Mouse (Mus musculus) macrophage (primary cell): ENCODE data around the gene Pcca. TPM values are rescaled to one million over a fixed set of nuclear protein-coding genes. Genes with fewer than 3 reads are reported as not detected.

ENCODE experiments used
- H3K27ac ChIP-seq: fragments of 350-480 bp; formaldehyde crosslinking; 2 replicates; pipeline ENCODE4 v1.9.0; 2021
- H3K36me3 ChIP-seq: fragments of 350-480 bp; formaldehyde crosslinking; 2 replicates; pipeline ENCODE4 v1.9.0; 2021; ENCODE audit errors: inconsistent target
- H3K4me3 ChIP-seq: fragments of 350-480 bp; formaldehyde crosslinking; 2 replicates; pipeline ENCODE4 v1.9.0; 2021; ENCODE audit errors: inconsistent target
- H3K79me2 ChIP-seq: fragments of 350-480 bp; formaldehyde crosslinking; 2 replicates; pipeline ENCODE4 v1.9.0; 2021; ENCODE audit errors: inconsistent target
- WGBS: methylation state at CpG from one replicate; pipeline ENCODE4 v1.1.7; 2026; ENCODE audit warnings: inconsistent platforms; ENCODE audit not compliant: missing documents; 5-methylcytosine and 5-hydroxymethylcytosine counted together
- polyA plus RNA-seq: library from polyadenylated mRNA; stranded (reverse); fragments of 250-400 nt; gene quantifications from 3 replicates; pipeline ENCODE4 v1.2.4, GENCODE M21; 2018; ENCODE audit warnings: inconsistent platforms

The Pcca gene
- polyA plus RNA-seq, 1 experiment from 2014 or later: 29.6 TPM

DNA sequence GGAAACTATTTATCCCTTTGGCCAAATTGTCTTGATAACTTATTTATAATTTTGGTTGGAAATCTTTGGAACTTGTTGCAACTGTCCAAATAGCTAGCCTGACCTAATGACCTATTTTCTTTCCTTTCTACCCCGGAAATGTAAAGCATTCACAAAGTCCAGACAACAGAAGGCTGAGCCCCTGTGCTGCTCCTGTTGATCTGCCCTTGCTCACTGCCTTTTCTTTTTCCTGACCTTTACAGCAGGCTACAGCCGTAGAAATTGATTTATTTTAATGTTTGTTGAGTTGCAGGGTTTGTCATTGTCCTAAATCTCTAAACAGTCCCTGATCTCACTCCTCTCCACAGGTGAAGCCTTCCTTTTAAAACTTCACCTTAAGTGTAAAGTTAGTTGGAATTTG, 231.8 kb downstream of the Pcca start:
- no peak overlapping the region for H3K4me3 ChIP-seq
- H3K27ac ChIP-seq: no peak overlapping the region
- no peaks in the 10 kb centered on the region for H3K79me2 ChIP-seq
- 77% methylated on average over 2 of the region's 2 CpGs for WGBS
- H3K36me3 ChIP-seq: no peaks in the 10 kb centered on the region

DNA sequence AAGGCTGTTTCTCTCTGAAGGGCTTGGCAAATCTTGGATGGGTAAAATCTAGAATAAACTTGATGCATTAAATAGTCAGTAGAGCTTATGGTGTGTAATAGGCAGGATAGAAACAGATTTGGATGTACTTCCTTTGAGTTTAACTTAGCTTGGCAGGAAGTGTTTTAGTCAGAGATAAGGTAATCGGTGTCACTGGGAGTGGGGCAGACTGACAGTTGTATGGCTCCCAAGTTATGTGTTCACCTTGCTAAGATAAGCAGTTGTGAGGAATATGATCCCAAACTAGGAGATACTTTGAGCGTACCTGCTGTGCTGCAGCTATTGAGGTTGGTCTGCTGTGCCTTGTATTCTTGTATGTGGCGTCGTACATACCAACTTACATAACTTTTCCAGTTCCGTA, 232.3 kb downstream of the Pcca start:
- Histone ChIP-seq H3K4me3 (no peak overlapping the region), H3K27ac (no peak overlapping the region), H3K36me3 (no peaks in the 10 kb centered on the region), H3K79me2 (no peaks in the 10 kb centered on the region)
- WGBS: 86% methylated on average over 5 of the region's 5 CpGs

DNA sequence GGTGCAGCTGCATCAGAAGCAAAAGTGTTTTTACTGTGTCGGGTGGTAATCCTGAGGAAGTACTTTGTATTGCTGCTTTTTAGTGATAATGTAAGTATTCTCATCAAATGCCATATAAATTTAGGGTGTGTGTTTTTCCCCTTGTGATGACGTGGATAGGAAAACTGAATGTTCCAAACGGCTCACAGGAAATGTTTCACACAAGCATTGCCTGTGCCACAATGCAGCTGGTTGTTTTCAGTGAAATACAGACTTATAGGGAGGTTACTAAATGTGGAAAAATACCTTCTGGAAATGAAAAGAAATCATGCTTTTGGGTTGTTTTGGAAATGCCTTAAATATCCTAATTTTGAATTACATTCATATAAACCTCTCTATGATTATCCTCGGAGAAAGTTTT, 250.6 kb downstream of the Pcca start:
- H3K27ac ChIP-seq: no peak overlapping the region
- H3K4me3 ChIP-seq: no peak overlapping the region
- H3K36me3 ChIP-seq: no peaks in the 10 kb centered on the region
- 53% methylated on average over 4 of the region's 4 CpGs for WGBS
- H3K79me2 ChIP-seq: no peaks in the 10 kb centered on the region

DNA sequence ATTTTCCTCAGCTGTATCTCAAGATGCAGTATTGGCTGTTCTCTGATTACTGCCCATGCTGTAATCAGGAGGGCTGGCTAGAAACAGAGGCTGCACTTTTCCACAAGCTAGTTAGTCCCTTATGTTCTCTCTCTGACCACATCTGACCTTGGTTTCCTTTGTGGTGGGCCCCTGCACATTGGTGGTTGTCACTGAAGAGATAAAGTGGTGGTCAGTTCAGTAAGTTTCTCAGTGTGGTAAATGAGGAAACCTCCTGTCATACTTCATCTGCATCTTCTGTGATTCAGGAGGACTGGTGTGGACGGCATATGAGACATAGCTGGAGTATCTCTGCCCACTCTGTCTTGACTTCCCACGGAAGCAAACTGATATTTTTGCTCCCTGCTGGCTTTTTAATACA, 254.1 kb downstream of the Pcca start:
- Histone ChIP-seq H3K27ac (no peak overlapping the region), H3K4me3 (no peak overlapping the region), H3K79me2 (no peaks in the 10 kb centered on the region), H3K36me3 (no peaks in the 10 kb centered on the region)
- 32% methylated on average over 2 of the region's 2 CpGs for WGBS

DNA sequence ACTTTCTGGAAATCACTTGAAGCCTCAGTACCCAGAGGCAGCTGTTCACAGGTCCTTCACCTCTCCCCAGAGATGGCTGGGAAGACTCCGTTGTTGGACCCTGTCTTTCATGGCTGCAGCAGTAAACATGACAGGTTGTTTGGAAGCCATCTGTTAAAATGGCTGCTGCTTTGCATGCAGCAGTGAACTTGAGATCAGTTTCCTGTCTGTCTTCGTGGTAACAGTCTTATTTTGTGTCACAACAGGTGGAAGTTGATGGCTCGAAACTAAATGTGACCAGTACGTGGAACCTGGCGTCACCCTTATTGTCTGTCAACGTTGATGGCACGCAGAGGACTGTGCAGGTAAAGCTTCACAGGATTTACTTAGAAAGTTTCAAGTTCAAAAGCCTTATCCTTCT, 256.0 kb downstream of the Pcca start:
- Histone ChIP-seq H3K36me3 (no peaks in the 10 kb centered on the region), H3K79me2 (no peaks in the 10 kb centered on the region), H3K27ac (no peak overlapping the region), H3K4me3 (no peak overlapping the region)
- 81% methylated on average over 7 of the region's 7 CpGs for WGBS

DNA sequence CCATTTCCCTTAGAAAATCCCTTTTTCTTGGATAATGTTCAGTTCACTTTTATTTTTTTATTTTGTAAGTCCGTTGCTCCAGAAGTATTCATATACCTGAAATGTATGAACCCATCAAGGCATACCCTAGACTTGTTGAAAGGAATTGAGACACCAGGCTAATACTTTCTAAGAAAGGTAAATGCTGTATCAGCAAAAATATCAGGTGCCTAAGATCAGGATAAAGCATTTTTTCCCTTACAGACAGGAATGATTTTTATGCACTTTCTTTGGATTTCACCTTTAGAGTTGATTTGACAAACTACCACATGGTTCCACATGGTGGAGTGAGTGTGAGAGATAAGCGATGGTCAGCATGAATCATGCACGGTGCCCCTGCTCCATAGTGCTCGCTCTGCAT, 259.2 kb downstream of the Pcca start:
- Histone ChIP-seq H3K27ac (no peak overlapping the region), H3K79me2 (no peaks in the 10 kb centered on the region), H3K4me3 (no peak overlapping the region), H3K36me3 (no peaks in the 10 kb centered on the region)
- WGBS: 100% methylated on average over 4 of the region's 4 CpGs

DNA sequence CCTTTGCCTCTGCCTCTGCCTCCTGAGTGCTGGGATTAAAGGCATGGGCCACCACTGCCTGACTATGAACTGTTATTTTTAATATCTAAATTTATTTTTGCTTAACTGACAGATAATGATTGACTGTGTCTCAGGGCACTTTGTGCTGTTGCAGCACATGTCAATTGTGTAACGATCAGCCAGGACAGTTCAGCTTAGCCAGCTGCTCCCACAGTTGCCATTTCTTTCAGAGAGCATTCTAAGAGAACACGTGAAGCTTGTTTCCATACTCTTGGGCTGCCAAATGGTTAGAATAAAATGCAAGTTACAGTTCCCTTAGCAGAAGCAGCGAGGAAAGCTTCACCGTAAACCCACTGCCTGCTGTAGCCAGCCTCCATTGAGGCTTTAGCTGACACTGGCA, 266.2 kb downstream of the Pcca start:
- Histone ChIP-seq H3K4me3 (no peak overlapping the region), H3K79me2 (no peaks in the 10 kb centered on the region), H3K36me3 (no peaks in the 10 kb centered on the region), H3K27ac (no peak overlapping the region)
- WGBS: 95% methylated on average over 4 of the region's 4 CpGs

DNA sequence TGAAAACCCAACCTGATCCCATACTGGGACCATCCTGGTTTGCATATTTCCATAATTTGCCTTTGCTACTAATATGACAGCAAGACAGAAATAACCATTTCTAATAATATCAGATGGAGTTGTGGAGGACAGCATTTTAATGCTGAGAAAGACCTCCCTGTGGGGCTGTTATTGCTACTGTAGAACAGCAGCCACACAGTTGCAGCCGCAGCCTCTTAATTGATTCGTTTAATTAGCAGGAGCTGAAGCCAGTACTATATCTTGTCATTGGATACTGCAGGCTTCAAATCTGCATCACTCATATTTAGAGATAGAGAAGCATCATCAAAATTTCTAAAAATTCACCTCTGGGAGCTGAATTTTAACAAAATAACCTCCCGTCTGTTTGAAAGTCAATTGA, 286.9 kb downstream of the Pcca start:
- Histone ChIP-seq H3K4me3 (no peak overlapping the region), H3K27ac (no peak overlapping the region), H3K36me3 (no peaks in the 10 kb centered on the region), H3K79me2 (no peaks in the 10 kb centered on the region)
- 100% methylated on average over 3 of the region's 3 CpGs for WGBS

DNA sequence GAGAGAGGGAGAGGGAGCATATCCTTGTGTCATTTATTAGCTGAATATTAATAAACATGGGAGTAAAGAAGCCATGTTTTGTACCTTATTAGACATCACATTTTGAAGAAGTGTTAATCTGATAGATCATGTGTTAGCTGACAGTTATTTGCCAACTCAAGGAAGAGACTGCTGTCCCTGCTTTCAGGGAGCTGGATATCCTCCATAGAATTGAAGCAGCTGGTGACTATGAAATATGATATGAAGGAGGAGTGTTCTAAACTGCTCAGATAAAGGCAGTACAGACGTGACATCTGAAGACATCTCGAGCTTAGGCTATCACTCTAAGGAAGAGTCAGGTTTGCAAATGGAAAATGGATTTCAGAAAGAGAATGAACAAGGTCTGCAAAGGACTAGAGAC, 289.7 kb downstream of the Pcca start:
- Histone ChIP-seq H3K36me3 (no peaks in the 10 kb centered on the region), H3K4me3 (no peak overlapping the region), H3K27ac (no peak overlapping the region), H3K79me2 (no peaks in the 10 kb centered on the region)
- 100% methylated on average over 2 of the region's 2 CpGs for WGBS

DNA sequence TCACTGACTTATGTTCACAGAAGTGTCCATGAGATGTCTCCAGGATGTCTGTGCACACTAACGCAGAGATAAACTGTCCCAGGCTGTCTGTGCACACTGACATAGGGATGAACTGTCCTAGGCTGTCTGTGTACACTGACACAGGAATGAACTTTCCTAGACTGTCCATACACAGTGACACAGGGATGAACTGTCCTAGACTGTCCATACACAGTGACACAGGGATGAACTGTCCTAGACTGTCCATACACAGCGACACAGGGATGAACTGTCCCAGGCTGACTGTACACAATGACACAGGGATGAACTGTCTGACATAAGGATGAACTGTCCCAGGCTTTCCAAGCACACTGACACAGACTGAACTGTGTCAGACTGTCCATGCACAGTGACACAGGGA, 291.3 kb downstream of the Pcca start:
- Histone ChIP-seq H3K27ac (no peak overlapping the region), H3K4me3 (no peak overlapping the region), H3K36me3 (no peaks in the 10 kb centered on the region), H3K79me2 (no peaks in the 10 kb centered on the region)
- WGBS: 100% methylated on average over 2 of the region's 2 CpGs

DNA sequence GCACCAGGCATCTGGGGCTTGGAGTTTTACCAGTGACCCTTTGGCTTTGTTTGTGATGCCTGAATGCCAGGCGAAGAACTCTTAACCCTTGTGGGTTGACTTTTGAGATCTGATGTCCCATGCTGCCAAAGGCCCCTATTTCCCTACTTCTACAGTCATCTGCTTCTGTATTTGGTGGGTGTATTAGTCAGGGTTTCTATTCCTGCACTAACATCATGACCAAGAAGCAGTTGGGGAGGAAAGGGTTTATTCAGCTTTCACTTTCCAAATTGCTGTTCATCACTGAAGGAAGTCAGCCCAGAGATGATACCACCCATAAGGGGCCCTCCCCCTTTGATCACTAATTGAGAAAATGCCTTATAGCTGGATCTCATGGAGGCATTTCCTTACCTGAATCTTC, 296.3 kb downstream of the Pcca start:
- Histone ChIP-seq H3K36me3 (no peaks in the 10 kb centered on the region), H3K79me2 (no peaks in the 10 kb centered on the region), H3K27ac (no peak overlapping the region), H3K4me3 (no peak overlapping the region)
- WGBS: 100% methylated on average over 1 of the region's 1 CpGs

DNA sequence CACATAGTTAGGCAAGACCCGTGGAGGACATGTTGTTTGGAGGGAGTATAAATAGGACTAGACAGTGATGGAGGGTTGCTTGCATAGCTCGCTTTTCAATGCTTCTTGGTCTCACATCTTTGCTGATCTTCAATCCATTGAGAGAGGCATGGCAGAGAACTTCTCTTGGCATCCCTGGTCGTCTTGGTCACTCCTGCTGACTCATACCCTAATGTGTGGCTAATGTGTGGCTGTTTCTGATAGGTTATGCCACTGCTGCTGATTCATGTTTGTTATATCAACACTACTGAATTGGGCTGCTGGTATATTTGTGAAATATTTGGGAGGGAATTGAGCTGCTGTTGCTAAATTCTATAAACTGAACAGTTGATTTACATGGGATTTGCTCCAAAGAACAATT, 299.5 kb downstream of the Pcca start:
- 88% methylated on average over 3 of the region's 3 CpGs for WGBS
- Histone ChIP-seq H3K27ac (no peak overlapping the region), H3K79me2 (no peaks in the 10 kb centered on the region), H3K4me3 (no peak overlapping the region), H3K36me3 (no peaks in the 10 kb centered on the region)

DNA sequence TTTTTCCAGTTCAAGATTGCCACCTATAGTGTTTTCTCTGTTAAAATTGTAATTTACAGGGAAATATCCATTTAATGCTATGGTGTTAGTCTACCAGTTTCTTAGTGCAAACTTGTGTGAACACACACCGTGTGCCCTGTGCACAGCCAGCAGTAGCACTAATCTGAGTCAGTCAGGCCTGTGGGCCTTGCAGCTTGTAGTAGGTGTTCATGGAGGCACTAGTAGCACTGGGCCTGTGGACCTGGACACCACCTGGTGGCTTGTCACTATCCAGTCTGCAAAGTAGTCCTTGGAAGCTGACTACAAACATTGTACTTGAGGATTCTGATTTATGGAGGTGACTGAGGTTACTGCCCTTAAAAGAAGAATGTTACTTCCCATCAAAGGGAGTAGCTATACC, 300.6 kb downstream of the Pcca start:
- WGBS: 82% methylated on average over 1 of the region's 1 CpGs

DNA sequence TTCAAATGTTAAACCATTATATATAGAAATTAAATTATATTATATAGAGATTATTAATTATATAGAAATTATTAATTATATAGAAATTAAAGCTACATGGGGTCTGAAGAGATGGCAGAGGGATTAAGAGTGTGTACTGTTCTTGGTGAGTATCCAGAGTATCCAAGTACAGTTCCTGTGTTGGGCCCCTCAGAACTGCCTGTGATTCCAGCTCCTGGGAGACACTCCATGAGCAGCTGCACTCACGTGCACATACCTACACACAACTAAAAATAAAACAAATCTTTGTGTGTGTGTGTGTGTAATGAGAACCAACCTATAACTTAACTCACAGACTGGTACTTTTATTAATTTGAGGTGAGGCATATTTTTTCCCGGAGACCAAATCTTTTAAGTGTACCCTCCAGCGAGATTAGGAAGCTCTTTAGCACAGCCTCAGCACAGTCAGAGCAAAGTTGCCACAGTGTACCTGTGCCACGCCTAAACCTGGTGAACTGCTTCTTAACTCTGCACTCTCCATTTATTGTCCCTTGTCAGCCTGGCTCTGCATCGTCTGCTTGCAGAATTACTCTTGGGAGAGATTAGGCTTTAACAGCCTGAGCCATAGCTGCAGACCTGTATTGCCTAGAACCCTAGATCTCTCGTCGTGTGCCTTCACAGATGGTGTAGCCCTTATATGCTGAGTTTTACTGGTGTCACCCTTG, 301.5 kb downstream of the Pcca start:
- Histone ChIP-seq H3K4me3 (no peak overlapping the region), H3K27ac (no peak overlapping the region), H3K36me3 (no peaks in the 10 kb centered on the region), H3K79me2 (no peaks in the 10 kb centered on the region)
- 93% methylated on average over 7 of the region's 7 CpGs for WGBS

More for the DNA sequence above, 300.6 kb downstream of the Pcca start:
- Histone ChIP-seq H3K36me3 (no peaks in the 10 kb centered on the region), H3K4me3 (no peak overlapping the region), H3K79me2 (no peaks in the 10 kb centered on the region), H3K27ac (no peak overlapping the region)

DNA sequence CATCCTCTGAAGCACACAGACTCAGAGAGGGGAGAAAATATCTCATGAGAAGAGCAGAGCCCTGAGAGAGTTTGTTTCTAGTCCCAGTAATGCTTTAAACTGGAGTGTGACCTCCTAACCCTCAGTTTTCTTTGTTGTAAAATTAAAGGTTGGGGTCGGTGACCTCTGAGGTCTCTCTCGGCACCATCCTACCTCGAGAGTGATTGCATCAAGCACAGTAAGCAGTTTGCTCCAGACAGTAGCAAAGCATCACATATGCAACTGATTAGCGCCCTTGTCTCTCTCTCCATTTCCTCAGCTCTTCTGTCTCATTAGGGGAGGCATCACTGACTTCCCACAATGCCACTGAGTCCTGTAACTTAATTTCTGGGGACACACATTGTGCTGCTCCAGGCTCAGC, 302.1 kb downstream of the Pcca start:
- Histone ChIP-seq H3K27ac (no peak overlapping the region), H3K79me2 (no peaks in the 10 kb centered on the region), H3K36me3 (no peaks in the 10 kb centered on the region), H3K4me3 (no peak overlapping the region)
- WGBS: 83% methylated on average over 4 of the region's 4 CpGs

DNA sequence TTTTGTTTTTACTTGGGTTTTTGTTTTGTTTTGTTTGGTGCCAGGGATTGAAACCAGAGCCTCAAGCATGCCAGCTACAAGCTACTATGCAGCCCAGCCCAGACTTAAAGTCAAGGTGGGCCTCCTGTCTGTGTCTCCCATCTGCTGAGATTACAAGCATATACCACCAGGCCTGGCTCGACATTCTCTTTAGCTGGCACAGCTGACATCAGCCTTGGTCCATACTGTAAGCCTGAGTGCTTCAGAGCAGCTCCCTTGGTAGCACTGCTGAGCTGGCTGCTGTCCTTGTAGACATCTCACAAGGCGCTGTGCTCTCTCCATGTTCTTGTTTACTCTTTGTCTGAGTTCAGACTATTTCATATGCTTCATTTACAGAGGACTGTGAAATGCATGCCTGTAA, 302.9 kb downstream of the Pcca start:
- Histone ChIP-seq H3K36me3 (no peaks in the 10 kb centered on the region), H3K4me3 (no peak overlapping the region), H3K79me2 (no peaks in the 10 kb centered on the region), H3K27ac (no peak overlapping the region)
- 92% methylated on average over 2 of the region's 2 CpGs for WGBS
